Mouse (Mus musculus): ENCODE data around the gene Xrcc4.

The Xrcc4 gene

DNA sequence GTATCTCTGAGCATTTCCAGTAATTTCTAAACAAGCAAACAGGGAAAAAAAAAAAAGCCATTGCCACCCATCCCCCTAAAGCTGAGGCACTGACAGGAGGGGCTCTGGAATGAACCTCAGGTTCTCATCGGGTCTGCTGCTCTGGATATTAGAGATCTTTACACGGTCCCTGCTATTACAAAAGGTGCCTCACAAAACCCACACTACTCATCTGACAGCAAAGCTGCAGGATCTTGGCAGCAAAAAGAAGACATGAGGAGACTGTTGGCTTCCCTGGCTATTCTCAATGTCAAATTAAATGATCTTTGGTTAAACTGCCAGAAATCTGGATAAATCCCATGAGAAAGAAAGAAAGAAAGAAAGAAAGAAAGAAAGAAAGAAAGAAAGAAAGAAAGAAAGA lies 145.1 kb downstream of the Xrcc4 start:
- DNase-seq (ENCODE audit: low spot score), result no peak

DNA sequence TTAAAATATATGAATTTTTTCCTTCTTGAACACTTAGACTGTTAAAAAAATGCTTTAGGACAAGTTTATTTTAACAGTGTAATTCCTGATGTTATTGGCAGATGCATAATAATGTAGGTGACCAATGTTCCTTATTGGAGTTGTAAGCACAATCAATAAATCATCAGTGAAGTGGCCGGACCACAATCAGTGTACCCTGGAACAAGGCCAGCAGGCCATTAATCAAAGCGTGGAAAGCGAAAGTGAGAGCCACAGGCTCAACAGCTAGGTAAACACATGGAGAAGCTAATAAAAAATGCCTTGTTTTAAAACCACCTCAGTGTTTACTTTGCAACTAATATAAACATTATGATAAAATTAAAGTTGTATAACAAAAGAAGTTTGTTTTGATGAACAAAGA lies 159.9 kb downstream of the Xrcc4 start:
- DNase-seq (ENCODE audit: low spot score), result peak; percentile 69

GRCm38 (mm10) chr13:89918814-89919481 lies 170.5 kb downstream of the Xrcc4 start:
- DNase-seq (ENCODE audit: low spot score), result no peak

DNA sequence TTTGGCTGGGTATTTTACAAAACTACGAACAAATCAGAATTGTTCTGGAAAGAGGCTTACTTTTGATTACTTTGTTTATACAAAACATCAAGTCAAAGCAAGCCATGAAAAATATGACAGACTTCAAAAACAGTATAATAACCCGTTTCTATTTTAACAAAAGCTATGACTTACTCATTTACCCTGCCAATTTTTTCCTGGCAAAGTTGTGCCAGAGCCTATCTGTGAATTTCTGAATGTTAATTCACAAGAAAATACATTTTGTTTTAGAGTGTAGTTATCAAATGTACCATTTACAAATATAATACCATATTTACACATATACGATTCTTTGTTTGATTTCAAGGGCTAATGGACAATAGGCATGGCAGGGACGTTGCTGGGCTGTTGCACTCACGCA lies 175.1 kb downstream of the Xrcc4 start:
- DNase-seq (ENCODE audit: low spot score), result no peak

- no peak for DNase-seq (ENCODE audit: low spot score)
These were observed 175.5 kb downstream of the Xrcc4 start for GRCm38 (mm10) chr13:89913891-89914290.

DNA sequence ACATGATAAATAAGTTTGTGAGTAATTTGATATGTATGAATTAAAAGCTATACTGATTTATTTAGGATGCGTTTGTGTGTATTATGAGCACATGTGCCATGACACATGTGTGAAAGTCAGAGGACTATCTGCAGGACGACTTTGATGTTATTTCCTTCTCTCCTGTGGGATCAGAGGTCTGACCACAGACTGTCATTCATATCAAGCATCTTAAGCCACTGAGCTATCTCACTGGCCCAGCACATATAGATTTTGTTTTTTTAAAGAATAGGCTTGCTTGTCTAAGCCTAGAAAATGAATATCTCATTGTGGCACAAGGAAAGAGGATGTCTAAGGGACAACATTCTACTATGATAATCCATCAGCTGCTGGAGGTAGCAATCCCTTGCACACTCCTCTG lies 183.3 kb downstream of the Xrcc4 start:
- no peak for DNase-seq (ENCODE audit: low spot score)

- no peak for DNase-seq (ENCODE audit: low spot score)
These were observed 190.3 kb downstream of the Xrcc4 start for GRCm38 (mm10) chr13:89899066-89899465.

DNA sequence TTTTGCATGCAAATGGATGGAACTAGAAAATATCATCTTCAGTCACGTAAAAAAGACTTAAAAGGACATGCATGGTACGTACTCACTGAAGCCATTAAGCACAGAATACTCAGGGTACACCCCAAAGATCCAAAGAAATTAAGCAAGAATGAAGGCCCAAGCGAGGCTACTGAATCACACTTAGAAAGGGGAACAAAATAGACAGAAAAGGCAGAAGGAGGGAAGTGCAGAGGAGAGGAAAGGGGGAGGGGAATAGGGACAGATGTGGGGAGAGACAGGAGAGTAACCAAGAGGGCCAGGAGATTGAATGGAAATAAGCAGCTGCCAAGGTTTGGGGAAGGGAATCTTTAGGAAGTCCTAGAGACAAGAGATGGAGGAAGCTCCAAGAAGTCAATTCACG lies 197.3 kb downstream of the Xrcc4 start:
- no peak for DNase-seq (ENCODE audit: low spot score)

GRCm38 (mm10) chr13:89890159-89890558 lies 199.2 kb downstream of the Xrcc4 start:
- DNase-seq (ENCODE audit: low spot score), result no peak

GRCm38 (mm10) chr13:89889074-89889473 lies 200.3 kb downstream of the Xrcc4 start:
- DNase-seq (ENCODE audit: low spot score), result no peak

DNA sequence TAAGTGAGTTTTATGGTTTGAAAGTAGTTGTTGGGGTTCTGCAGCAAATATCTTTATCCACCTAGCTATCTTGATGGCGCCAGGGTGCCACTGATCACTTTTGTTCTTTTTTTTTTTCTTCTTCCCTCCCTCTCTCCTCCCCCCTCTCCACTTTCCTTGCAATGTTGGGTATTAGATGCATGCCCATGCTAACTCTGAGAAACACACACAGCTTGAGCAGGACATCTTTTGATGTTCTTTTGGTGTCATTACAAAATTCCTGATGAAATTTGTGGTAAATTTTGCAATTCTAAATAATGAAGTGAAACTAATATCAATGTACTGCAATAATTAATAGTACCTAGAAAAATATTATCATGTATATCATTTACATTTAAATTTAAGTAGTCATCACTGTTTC lies 205.9 kb downstream of the Xrcc4 start:
- DNase-seq (ENCODE audit: low spot score), result no peak

DNA sequence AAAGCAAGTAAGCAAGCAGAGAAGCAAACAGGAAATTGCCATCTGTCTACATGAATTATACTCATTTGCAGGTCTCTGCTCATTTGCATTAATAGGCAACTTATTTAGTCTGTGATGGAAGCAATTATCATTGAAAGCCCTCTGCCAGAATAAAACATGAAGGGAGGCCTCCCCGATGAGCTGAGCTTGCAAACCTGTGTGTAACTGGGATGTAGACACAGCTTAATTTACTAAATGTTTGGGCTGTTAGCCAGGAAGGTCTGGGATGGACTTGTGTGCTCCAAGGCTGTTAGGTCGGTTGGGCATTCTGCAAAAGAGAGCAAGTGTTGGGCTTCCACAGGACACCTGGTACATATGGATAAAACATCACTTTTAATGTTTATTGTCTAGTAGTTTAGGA lies 208.1 kb downstream of the Xrcc4 start:
- no peak for DNase-seq (ENCODE audit: low spot score)

- no peak for DNase-seq (ENCODE audit: low spot score)
These were observed 210.5 kb downstream of the Xrcc4 start for GRCm38 (mm10) chr13:89878832-89879468.

DNA sequence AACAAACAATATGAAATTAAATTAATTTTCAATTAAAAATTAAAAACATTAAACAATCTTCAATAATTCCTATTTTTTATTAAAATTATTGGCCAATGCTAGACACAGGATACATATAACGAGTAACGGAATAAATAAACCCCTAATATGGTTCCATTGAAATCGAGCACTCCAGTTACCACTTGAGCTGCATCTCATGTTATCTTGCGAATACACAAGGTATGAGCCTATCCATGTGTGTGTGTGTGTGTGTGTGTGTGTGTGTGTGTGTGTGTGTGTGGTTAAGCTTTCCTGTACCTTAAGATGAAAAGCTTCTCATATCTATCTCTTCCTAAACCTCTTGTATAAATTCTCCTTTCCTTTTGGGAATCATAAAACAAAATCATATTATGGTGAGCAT lies 213.9 kb downstream of the Xrcc4 start:
- no peak for DNase-seq (ENCODE audit: low spot score)

- DNase-seq (ENCODE audit: low spot score), result no peak
These were observed 216.7 kb downstream of the Xrcc4 start for GRCm38 (mm10) chr13:89872725-89873124.

- DNase-seq (ENCODE audit: low spot score), result no peak
These were observed 235.3 kb downstream of the Xrcc4 start for GRCm38 (mm10) chr13:89854139-89854538.

DNA sequence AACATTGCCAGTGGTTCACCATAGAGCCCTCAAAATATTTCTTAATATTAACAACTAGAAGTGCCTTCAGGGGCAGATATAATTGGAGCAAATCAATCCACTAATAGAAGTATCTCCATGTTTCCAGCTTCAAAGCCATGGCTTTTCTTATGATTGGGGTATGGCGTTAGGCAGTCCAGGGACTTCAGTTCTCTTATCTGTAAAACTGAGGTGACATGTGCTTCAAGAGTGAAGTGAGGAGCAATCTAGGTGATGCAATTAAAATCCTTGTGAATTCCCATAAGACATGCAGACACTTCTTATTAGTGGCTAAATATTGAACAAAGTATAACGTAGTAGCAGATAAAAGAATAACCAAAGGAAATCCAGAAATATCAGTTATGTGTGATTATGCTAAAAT lies 238.7 kb downstream of the Xrcc4 start:
- no peak for DNase-seq (ENCODE audit: low spot score)

DNA sequence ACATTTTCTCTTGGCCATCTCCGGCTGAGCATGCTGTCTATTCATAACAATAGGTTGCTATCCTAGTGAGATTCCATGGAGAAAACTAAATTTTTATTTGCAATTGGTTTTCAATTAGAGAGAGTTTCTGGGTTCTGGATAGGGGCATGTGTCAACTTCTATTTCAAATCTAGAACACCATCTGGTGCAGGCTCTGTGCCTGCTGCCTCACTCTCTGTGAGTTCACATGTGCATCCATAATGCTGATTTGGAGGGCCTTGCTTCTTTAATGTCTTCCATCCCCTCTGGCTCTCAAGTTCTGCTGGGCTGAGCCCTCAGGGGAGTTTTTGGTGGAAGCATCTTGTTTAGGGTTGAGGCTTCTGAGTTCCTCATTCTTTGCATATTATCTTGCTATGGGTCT lies 239.5 kb downstream of the Xrcc4 start:
- DNase-seq (ENCODE audit: low spot score), result no peak

GRCm38 (mm10) chr13:89838635-89839034 lies 250.8 kb downstream of the Xrcc4 start:
- no peak for DNase-seq (ENCODE audit: low spot score)

DNA sequence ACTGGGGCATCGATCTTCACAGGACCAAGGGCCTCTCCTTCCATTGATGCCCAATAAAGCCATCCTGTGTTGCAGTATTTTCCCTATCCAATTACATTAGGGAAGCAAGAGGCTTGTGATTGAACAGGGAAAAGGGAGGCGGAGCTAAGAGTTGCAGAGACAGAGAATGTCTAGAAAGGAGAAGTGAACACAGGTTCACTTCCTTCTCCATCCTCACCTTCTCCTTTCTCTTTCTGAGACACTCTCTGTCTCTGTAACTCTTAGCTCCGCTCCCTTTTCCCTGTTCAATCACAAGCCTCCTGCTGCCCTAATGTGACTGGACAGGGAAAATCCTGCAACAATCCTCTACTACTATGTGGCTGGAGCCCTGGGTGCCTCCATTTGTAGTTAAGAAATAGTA lies 254.9 kb downstream of the Xrcc4 start:
- DNase-seq (ENCODE audit: low spot score), result no peak

GRCm38 (mm10) chr13:89833053-89833670 lies 256.2 kb downstream of the Xrcc4 start:
- no peak for DNase-seq (ENCODE audit: low spot score)

DNA sequence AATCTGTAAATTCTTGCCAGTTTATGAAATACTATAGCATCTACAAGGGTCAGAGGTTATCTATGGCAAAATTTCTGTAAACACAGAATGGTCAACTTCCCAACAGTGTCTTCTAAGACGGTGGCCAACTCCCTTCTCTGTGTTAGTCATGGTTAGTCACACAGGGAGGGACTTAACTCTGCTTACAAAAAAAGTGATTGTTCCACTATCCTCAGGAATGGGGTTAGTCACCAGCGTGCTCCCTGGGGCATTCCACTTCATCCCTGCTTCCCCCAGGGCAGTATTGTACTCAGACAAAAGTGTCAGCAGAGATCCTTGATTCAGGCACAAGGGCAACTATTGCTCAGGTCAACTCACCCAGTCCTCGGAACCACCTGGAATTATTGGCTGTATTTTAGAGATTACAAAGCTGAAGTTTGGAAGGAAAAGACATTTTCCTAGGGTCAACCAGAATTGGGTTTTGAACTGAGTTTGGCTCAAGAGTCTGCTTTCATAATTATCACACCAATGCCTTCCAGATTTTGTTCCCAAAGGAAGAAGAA lies 260.9 kb downstream of the Xrcc4 start:
- DNase-seq (ENCODE audit: low spot score), result peak; percentile 24

DNA sequence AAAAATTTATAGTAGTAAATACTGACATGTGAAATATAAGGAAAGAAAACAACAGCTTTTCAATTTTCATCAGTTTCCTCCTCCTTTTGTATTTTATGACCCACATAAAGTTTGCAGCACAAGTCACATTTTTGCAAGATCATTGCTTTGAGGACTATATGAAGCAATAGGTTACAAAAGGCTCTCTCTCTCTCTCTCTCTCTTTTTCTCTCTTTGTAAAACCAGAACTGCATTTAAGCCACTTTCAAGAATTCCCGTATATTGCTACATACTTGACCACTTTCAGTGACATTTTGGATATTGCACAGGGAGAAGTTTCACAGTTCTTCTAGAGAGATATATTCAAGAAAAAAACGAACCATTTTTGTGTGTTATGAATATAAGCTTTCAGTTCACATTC lies 261.6 kb downstream of the Xrcc4 start:
- DNase-seq (ENCODE audit: low spot score), result no peak

Data from embryo, embryonic 10 days (tissue).